Mouse (Mus musculus): ENCODE measurements at regions not wholly inside any gene's neighbourhood (a gene's known extent, or its start where the extent isn't known, plus 50 kb on each side); places are given as distances from the start of the nearest gene placed in this dataset.

- peak; percentile 22 to 52 for DNase-seq
- intact Hi-C loops (cut with DNase I) = no loop called here
Measured at GRCm38 (mm10) chr3:14381421-14381992, 99.0 kb upstream of the Slc7a12 start.

GRCm38 (mm10) chr3:14390656-14391055 is 89.8 kb upstream of the Slc7a12 start:
- intact Hi-C loops (cut with DNase I) = no loop called here
- no peak for DNase-seq

- intact Hi-C loops (cut with DNase I) = no loop called here
- DNase-seq = no peak
Measured at GRCm38 (mm10) chr3:14398676-14399075, 81.8 kb upstream of the Slc7a12 start.

GRCm38 (mm10) chr3:14408435-14409125 is 71.9 kb upstream of the Slc7a12 start:
- no peak for DNase-seq
- intact Hi-C loops (cut with DNase I) = no loop called here
